Mouse (Mus musculus) liver, embryonic 12.5 days (tissue): ENCODE results near the gene Mier2. TPM values are rescaled to one million over a fixed set of nuclear protein-coding genes. Genes with fewer than 3 reads are reported as not detected.

Experiments
- ATAC-seq: fragments of 200-750 bp; cut with Nextera tagmentation; 2 replicates; pipeline ENCODE4 v1.8.0; 2017; ENCODE audit warnings: moderate number of reproducible peaks, mild to moderate bottlenecking, moderate library complexity
- H3K27ac ChIP-seq: fragments of 300-500 bp; sonication (generic); 2 replicates; pipeline ENCODE4 v1.5.1; 2016; ENCODE audit warnings: mild to moderate bottlenecking
- H3K27me3 ChIP-seq: fragments of 300-500 bp; sonication (generic); replicated peaks from 2 replicates; pipeline ENCODE4 v1.6.1; 2016; ENCODE audit warnings: mild to moderate bottlenecking, moderate library complexity
- H3K36me3 ChIP-seq: fragments of 300-500 bp; sonication (generic); 2 replicates; pipeline ENCODE4 v1.6.1; 2016; ENCODE audit warnings: mild to moderate bottlenecking, moderate library complexity
- H3K4me1 ChIP-seq: fragments of 300-500 bp; sonication (generic); 2 replicates; pipeline ENCODE4 v1.6.1; 2016
- H3K4me2 ChIP-seq: fragments of 300-500 bp; sonication (generic); 2 replicates; pipeline ENCODE4 v1.6.1; 2016; ENCODE audit warnings: mild to moderate bottlenecking, moderate library complexity
- H3K4me3 ChIP-seq: fragments of 300-500 bp; sonication (generic); 2 replicates; pipeline ENCODE4 v1.5.1; 2016; ENCODE audit warnings: mild to moderate bottlenecking, moderate library complexity
- H3K9ac ChIP-seq: fragments of 300-500 bp; sonication (generic); 2 replicates; pipeline ENCODE4 v1.6.1; 2016; ENCODE audit warnings: mild to moderate bottlenecking, moderate library complexity
- H3K9me3 ChIP-seq: fragments of 300-500 bp; sonication (generic); replicated peaks from 2 replicates; pipeline ENCODE4 v1.6.1; 2016; ENCODE audit warnings: mild to moderate bottlenecking, moderate library complexity
- WGBS: fragments of 180-500 bp; shearing (Covaris S2); methylation state at CpG from one replicate; pipeline ENCODE4 v1.1.7; 2016; ENCODE audit not compliant: insufficient replicate concordance; 5-methylcytosine and 5-hydroxymethylcytosine counted together
- polyA plus RNA-seq: library from polyadenylated mRNA; unstranded; fragments of >200 nt; fragmentation: Nextera tagmentation; extraction: Ambion mirVana; gene quantifications from 2 replicates; pipeline ENCODE4 v1.2.1, GENCODE M21; 2016

The Mier2 gene
- polyA plus RNA-seq, 1 experiment from 2014 or later = 20.5 TPM

GRCm38 (mm10) chr10:79585136-79585535 is 30.1 kb upstream of the Mier2 start:
- no peak for ATAC-seq
- Histone ChIP-seq H3K4me2 (no peak overlapping the region), H3K9me3 (no peaks in the 10 kb centered on the region), H3K9ac (no peak overlapping the region), H3K4me3 (no peak overlapping the region), H3K36me3 (no peaks in the 10 kb centered on the region), H3K27me3 (no peaks in the 10 kb centered on the region), H3K27ac (no peak overlapping the region), H3K4me1 (no peaks in the 10 kb centered on the region)
- 64% methylated on average over 6 of the region's 6 CpGs for WGBS

- 68% methylated on average over 9 of the region's 9 CpGs for WGBS
- H3K4me2 ChIP-seq = no peak overlapping the region
- peaks cover 6% of the 10 kb centered on the region for H3K27me3 ChIP-seq
- no peak overlapping the region for H3K4me3 ChIP-seq
- no peak overlapping the region for H3K27ac ChIP-seq
- no peak overlapping the region for H3K9ac ChIP-seq
- ATAC-seq = no peak
- no peaks in the 10 kb centered on the region for H3K36me3 ChIP-seq
- no peaks in the 10 kb centered on the region for H3K4me1 ChIP-seq
- no peaks in the 10 kb centered on the region for H3K9me3 ChIP-seq
These were observed 29.4 kb upstream of the Mier2 start for GRCm38 (mm10) chr10:79584426-79584825.

GRCm38 (mm10) chr10:79584021-79584420 is 29.0 kb upstream of the Mier2 start:
- Histone ChIP-seq H3K27me3 (peaks cover 10% of the 10 kb centered on the region), H3K4me1 (no peaks in the 10 kb centered on the region), H3K4me3 (no peak overlapping the region), H3K36me3 (no peaks in the 10 kb centered on the region), H3K4me2 (no peak overlapping the region), H3K9ac (no peak overlapping the region), H3K27ac (no peak overlapping the region), H3K9me3 (no peaks in the 10 kb centered on the region)
- no peak for ATAC-seq
- WGBS = 48% methylated on average over 7 of the region's 7 CpGs

- Histone ChIP-seq H3K4me2 (no peak overlapping the region), H3K4me1 (no peaks in the 10 kb centered on the region), H3K36me3 (no peaks in the 10 kb centered on the region), H3K27ac (no peak overlapping the region), H3K4me3 (no peak overlapping the region), H3K9ac (no peak overlapping the region), H3K9me3 (no peaks in the 10 kb centered on the region), H3K27me3 (peaks cover 18% of the 10 kb centered on the region)
- WGBS = 68% methylated on average over 8 of the region's 8 CpGs
- ATAC-seq = no peak
These were observed 26.5 kb upstream of the Mier2 start for GRCm38 (mm10) chr10:79581501-79581900.

GRCm38 (mm10) chr10:79580811-79581210 is 25.8 kb upstream of the Mier2 start:
- Histone ChIP-seq H3K4me2 (no peak overlapping the region), H3K4me3 (no peak overlapping the region), H3K9me3 (no peaks in the 10 kb centered on the region), H3K27ac (no peak overlapping the region), H3K9ac (no peak overlapping the region), H3K36me3 (no peaks in the 10 kb centered on the region), H3K27me3 (peaks cover 18% of the 10 kb centered on the region), H3K4me1 (no peaks in the 10 kb centered on the region)
- 42% methylated on average over 6 of the region's 6 CpGs for WGBS
- ATAC-seq = no peak

GRCm38 (mm10) chr10:79580356-79580755 is 25.4 kb upstream of the Mier2 start:
- Histone ChIP-seq H3K9ac (no peak overlapping the region), H3K36me3 (no peaks in the 10 kb centered on the region), H3K27me3 (peaks cover 18% of the 10 kb centered on the region), H3K4me1 (no peaks in the 10 kb centered on the region), H3K27ac (no peak overlapping the region), H3K9me3 (no peaks in the 10 kb centered on the region), H3K4me2 (no peak overlapping the region), H3K4me3 (no peak overlapping the region)
- no peak for ATAC-seq
- 53% methylated on average over 7 of the region's 7 CpGs for WGBS

GRCm38 (mm10) chr10:79579781-79580180 is 24.8 kb upstream of the Mier2 start:
- Histone ChIP-seq H3K9me3 (no peaks in the 10 kb centered on the region), H3K4me1 (no peaks in the 10 kb centered on the region), H3K9ac (no peak overlapping the region), H3K4me2 (no peak overlapping the region), H3K36me3 (no peaks in the 10 kb centered on the region), H3K4me3 (no peak overlapping the region), H3K27me3 (peaks cover 18% of the 10 kb centered on the region), H3K27ac (no peak overlapping the region)
- no peak for ATAC-seq
- WGBS = 67% methylated on average over 12 of the region's 12 CpGs

GRCm38 (mm10) chr10:79578891-79579290 is 23.9 kb upstream of the Mier2 start:
- H3K27ac ChIP-seq = no peak overlapping the region
- H3K4me1 ChIP-seq = no peaks in the 10 kb centered on the region
- peaks cover 18% of the 10 kb centered on the region for H3K27me3 ChIP-seq
- no peak for ATAC-seq
- 56% methylated on average over 7 of the region's 7 CpGs for WGBS
- no peak overlapping the region for H3K9ac ChIP-seq
- H3K9me3 ChIP-seq = no peaks in the 10 kb centered on the region
- H3K4me2 ChIP-seq = no peak overlapping the region
- no peak overlapping the region for H3K4me3 ChIP-seq
- no peaks in the 10 kb centered on the region for H3K36me3 ChIP-seq

- no peaks in the 10 kb centered on the region for H3K4me1 ChIP-seq
- H3K4me2 ChIP-seq = no peak overlapping the region
- no peak for ATAC-seq
- H3K36me3 ChIP-seq = no peaks in the 10 kb centered on the region
- WGBS = 69% methylated on average over 9 of the region's 9 CpGs
- H3K27me3 ChIP-seq = peaks cover 18% of the 10 kb centered on the region
- no peak overlapping the region for H3K4me3 ChIP-seq
- no peak overlapping the region for H3K27ac ChIP-seq
- H3K9me3 ChIP-seq = no peaks in the 10 kb centered on the region
- no peak overlapping the region for H3K9ac ChIP-seq
These were observed 23.3 kb upstream of the Mier2 start for GRCm38 (mm10) chr10:79578276-79578675.

GRCm38 (mm10) chr10:79577376-79577775 is 22.4 kb upstream of the Mier2 start:
- Histone ChIP-seq H3K9ac (no peak overlapping the region), H3K27ac (no peak overlapping the region), H3K27me3 (peaks cover 18% of the 10 kb centered on the region), H3K4me3 (no peak overlapping the region), H3K36me3 (no peaks in the 10 kb centered on the region), H3K4me2 (no peak overlapping the region), H3K4me1 (no peaks in the 10 kb centered on the region), H3K9me3 (no peaks in the 10 kb centered on the region)
- 62% methylated on average over 4 of the region's 4 CpGs for WGBS
- ATAC-seq = no peak

GRCm38 (mm10) chr10:79575754-79576153 is 20.8 kb upstream of the Mier2 start:
- Histone ChIP-seq H3K4me3 (no peak overlapping the region), H3K9ac (no peak overlapping the region), H3K4me2 (no peak overlapping the region), H3K27me3 (peaks cover 18% of the 10 kb centered on the region), H3K27ac (no peak overlapping the region), H3K4me1 (no peaks in the 10 kb centered on the region), H3K36me3 (no peaks in the 10 kb centered on the region), H3K9me3 (no peaks in the 10 kb centered on the region)
- WGBS = 63% methylated on average over 6 of the region's 6 CpGs
- ATAC-seq = no peak

GRCm38 (mm10) chr10:79574796-79575195 is 19.8 kb upstream of the Mier2 start:
- H3K36me3 ChIP-seq = no peaks in the 10 kb centered on the region
- no peaks in the 10 kb centered on the region for H3K9me3 ChIP-seq
- H3K4me1 ChIP-seq = no peaks in the 10 kb centered on the region
- WGBS = 68% methylated on average over 6 of the region's 6 CpGs
- H3K9ac ChIP-seq = no peak overlapping the region
- peaks cover 16% of the 10 kb centered on the region for H3K27me3 ChIP-seq
- no peak for ATAC-seq
- no peak overlapping the region for H3K4me3 ChIP-seq
- no peak overlapping the region for H3K4me2 ChIP-seq
- H3K27ac ChIP-seq = no peak overlapping the region

GRCm38 (mm10) chr10:79574350-79574749 is 19.4 kb upstream of the Mier2 start:
- H3K27me3 ChIP-seq = peaks cover 11% of the 10 kb centered on the region; the same call in 1 of the 2 replicates
- no peak for ATAC-seq
- no peak overlapping the region for H3K4me2 ChIP-seq
- H3K9me3 ChIP-seq = no peaks in the 10 kb centered on the region
- no peaks in the 10 kb centered on the region for H3K4me1 ChIP-seq
- WGBS = 60% methylated on average over 8 of the region's 8 CpGs
- no peak overlapping the region for H3K27ac ChIP-seq
- no peak overlapping the region for H3K4me3 ChIP-seq
- H3K36me3 ChIP-seq = no peaks in the 10 kb centered on the region
- no peak overlapping the region for H3K9ac ChIP-seq
